Mouse (Mus musculus) liver, embryonic 13.5 days (tissue): Measurements from ENCODE around the gene Igsf3. TPM values are rescaled to one million over a fixed set of nuclear protein-coding genes. Genes with fewer than 3 reads are reported as not detected.

ENCODE experiments used
- ATAC-seq: fragments of 200-750 bp; cut with Nextera tagmentation; 2 replicates; pipeline ENCODE4 v1.8.0; 2017; ENCODE audit warnings: low read depth, mild to moderate bottlenecking, moderate number of reproducible peaks, moderate library complexity
- DNase-seq: peaks from one replicate; pipeline ENCODE4 v3.0.0; 2022
- H3K27ac ChIP-seq: fragments of 300-500 bp; sonication (generic); 2 replicates; pipeline ENCODE4 v1.5.1; 2015; ENCODE audit warnings: moderate library complexity, mild to moderate bottlenecking, inconsistent platforms
- H3K27me3 ChIP-seq: fragments of 300-500 bp; sonication (generic); 2 replicates; pipeline ENCODE4 v1.6.1; 2015; ENCODE audit warnings: mild to moderate bottlenecking, inconsistent platforms
- H3K36me3 ChIP-seq: fragments of 300-500 bp; sonication (generic); 2 replicates; pipeline ENCODE4 v1.6.1; 2015; ENCODE audit warnings: mild to moderate bottlenecking, inconsistent platforms
- H3K4me1 ChIP-seq: fragments of 300-500 bp; sonication (generic); replicated peaks from 2 replicates; pipeline ENCODE4 v1.6.1; 2015; ENCODE audit warnings: inconsistent platforms
- H3K4me2 ChIP-seq: fragments of 300-500 bp; sonication (generic); 2 replicates; pipeline ENCODE4 v1.6.1; 2015; ENCODE audit warnings: inconsistent platforms, mild to moderate bottlenecking, moderate library complexity
- H3K4me3 ChIP-seq: fragments of 300-500 bp; sonication (generic); replicated peaks from 2 replicates; pipeline ENCODE4 v1.5.1; 2015; ENCODE audit warnings: mild to moderate bottlenecking, inconsistent platforms
- H3K9ac ChIP-seq: fragments of 300-500 bp; sonication (generic); 2 replicates; pipeline ENCODE4 v1.6.1; 2015; ENCODE audit warnings: mild to moderate bottlenecking, inconsistent platforms
- H3K9me3 ChIP-seq: fragments of 300-500 bp; sonication (generic); replicated peaks from 2 replicates; pipeline ENCODE4 v1.6.1; 2016; ENCODE audit warnings: inconsistent platforms
- WGBS: fragments of 180-500 bp; shearing (Covaris S2); methylation state at CpG from one replicate; pipeline ENCODE4 v1.1.7; 2015; ENCODE audit not compliant: insufficient replicate concordance; 5-methylcytosine and 5-hydroxymethylcytosine counted together
- polyA plus RNA-seq: library from polyadenylated mRNA; unstranded; fragments of >200 nt; fragmentation: Nextera tagmentation; extraction: Ambion mirVana; gene quantifications from 2 replicates; pipeline ENCODE4 v1.2.1, GENCODE M21; 2015

Gene Igsf3
- polyA plus RNA-seq, 1 experiment from 2014 or later: 6.4 TPM

DNA sequence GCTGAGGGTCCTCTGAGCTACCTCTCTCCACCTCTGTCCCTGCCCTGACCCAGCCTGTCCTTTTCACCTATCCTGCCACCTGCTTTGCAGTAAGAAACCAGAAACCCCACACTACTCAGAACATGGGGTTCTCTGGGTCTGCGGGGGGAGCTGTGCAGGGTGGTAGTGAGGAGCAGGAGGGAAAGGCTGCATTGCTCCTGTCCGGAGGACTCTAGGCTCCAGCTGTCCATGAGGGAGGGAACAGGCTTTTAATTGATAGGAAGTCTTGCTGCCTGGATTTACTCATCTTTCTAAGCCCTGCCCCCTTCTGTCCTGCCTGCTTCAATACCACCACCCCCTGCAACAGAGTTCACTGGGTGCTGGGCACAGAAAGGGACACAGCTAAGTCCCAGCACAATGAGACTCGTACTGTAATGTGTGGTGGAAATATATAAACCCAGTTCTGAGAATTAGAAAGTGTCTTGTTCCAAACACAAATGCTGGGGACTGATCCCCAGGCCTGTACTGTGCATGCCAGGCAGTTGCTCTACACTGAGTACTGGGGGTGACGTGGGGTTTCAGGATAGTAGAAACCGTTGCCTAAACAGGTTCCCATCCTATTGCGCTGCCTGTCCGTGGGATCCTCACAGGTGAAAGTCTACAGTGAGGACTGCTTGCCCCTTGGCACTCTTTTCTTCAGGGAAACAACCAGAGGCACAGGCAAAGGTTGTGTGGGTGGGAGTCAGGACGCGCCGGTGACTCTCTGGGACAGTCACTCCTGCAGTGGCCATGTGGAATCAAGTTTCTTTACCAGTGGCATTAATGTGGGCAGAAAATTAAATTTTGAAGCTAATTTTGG is 133.0 kb downstream of the Igsf3 start:
- Histone ChIP-seq H3K9me3 (no peaks in the 10 kb centered on the region), H3K4me3 (no peak overlapping the region)
- WGBS: 77% methylated on average over 10 of the region's 10 CpGs

DNA sequence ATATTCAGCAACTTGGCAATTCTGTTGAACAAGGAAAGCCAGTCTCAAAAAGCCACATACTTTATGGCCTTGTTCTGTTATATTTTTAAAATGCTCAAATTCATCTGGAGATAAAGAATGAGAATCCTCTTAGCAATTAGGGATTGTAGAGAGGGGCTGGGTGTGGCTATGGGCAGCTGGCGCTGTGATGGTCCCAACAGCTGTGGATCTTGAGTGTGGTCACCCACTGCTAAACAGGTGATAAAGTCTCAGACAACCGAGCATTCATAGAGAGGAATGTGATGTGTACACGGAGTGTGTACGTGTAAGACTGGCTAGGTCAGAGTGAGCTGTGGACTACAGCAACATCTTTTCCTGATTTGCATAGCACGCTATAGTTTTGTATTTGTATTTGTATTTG is 133.7 kb downstream of the Igsf3 start:
- 71% methylated on average over 5 of the region's 5 CpGs for WGBS
- no peak for ATAC-seq
- no peak overlapping the region for H3K4me2 ChIP-seq

More for the DNA sequence above, 133.0 kb downstream of the Igsf3 start:
- Histone ChIP-seq H3K27me3 (no peaks in the 10 kb centered on the region), H3K27ac (no peak overlapping the region), H3K9ac (no peak overlapping the region), H3K4me1 (peaks cover 20% of the 10 kb centered on the region), H3K36me3 (no peaks in the 10 kb centered on the region), H3K4me2 (no peak overlapping the region)
- no peak for DNase-seq
- ATAC-seq: no peak

More for the DNA sequence above, 133.7 kb downstream of the Igsf3 start:
- no peak overlapping the region for H3K27ac ChIP-seq
- no peak overlapping the region for H3K4me3 ChIP-seq
- no peaks in the 10 kb centered on the region for H3K9me3 ChIP-seq
- peaks cover 20% of the 10 kb centered on the region for H3K4me1 ChIP-seq
- H3K9ac ChIP-seq: no peak overlapping the region
- no peaks in the 10 kb centered on the region for H3K36me3 ChIP-seq
- no peaks in the 10 kb centered on the region for H3K27me3 ChIP-seq
- no peak for DNase-seq

Other genes starting within 250 kb of the Igsf3 start
- gene Cd2, start 89.1 kb upstream of the Igsf3 start, polyA plus RNA-seq: not detected in 2 replicates
- gene Atp1a1, start 227.6 kb downstream of the Igsf3 start, polyA plus RNA-seq: 40.1 and 46.8 TPM in 2 replicates